Mouse (Mus musculus): ENCODE results near the gene C87499. TPM values are rescaled to one million over a fixed set of nuclear protein-coding genes. Genes with fewer than 3 reads are reported as not detected.

Gene C87499
- polyA plus RNA-seq, 1 experiment from 2014 or later = not detected

Other genes starting within 250 kb of the C87499 start
- gene Hacd4, start 195.5 kb downstream of the C87499 start, polyA plus RNA-seq (2016; fragmentation: Nextera tagmentation; extraction: Ambion mirVana) = 2.1 and 2.5 TPM in 2 replicates
- gene Ifnb1, start 111.6 kb downstream of the C87499 start, polyA plus RNA-seq (2016; fragmentation: Nextera tagmentation; extraction: Ambion mirVana) = not detected in 2 replicates
- not detected in 2 replicates for gene Ifna15, start 76.2 kb downstream of the C87499 start, polyA plus RNA-seq (2016; fragmentation: Nextera tagmentation; extraction: Ambion mirVana)
- not detected in 2 replicates for gene Ifna14, start 62.6 kb downstream of the C87499 start, polyA plus RNA-seq (2016; fragmentation: Nextera tagmentation; extraction: Ambion mirVana)
- gene Ifna9, start 42.0 kb downstream of the C87499 start, polyA plus RNA-seq (2016; fragmentation: Nextera tagmentation; extraction: Ambion mirVana) = not detected in 2 replicates
- not detected in 2 replicates for gene Ifna12, start 31.0 kb downstream of the C87499 start, polyA plus RNA-seq (2016; fragmentation: Nextera tagmentation; extraction: Ambion mirVana)
- 0.24 TPM in 1 of 2 replicates, not detected in the other for gene Ifna13, start 10.0 kb upstream of the C87499 start, polyA plus RNA-seq (2016; fragmentation: Nextera tagmentation; extraction: Ambion mirVana)
- not detected in 2 replicates for gene Ifna16, start 42.5 kb upstream of the C87499 start, polyA plus RNA-seq (2016; fragmentation: Nextera tagmentation; extraction: Ambion mirVana)
- not detected in 2 replicates for gene Ifna2, start 49.5 kb upstream of the C87499 start, polyA plus RNA-seq (2016; fragmentation: Nextera tagmentation; extraction: Ambion mirVana)
- gene Ifnab, start 56.9 kb upstream of the C87499 start, polyA plus RNA-seq (2016; fragmentation: Nextera tagmentation; extraction: Ambion mirVana) = not detected in 2 replicates
- 1.1 and 1.5 TPM in 2 replicates for gene Gm26566, start 87.4 kb upstream of the C87499 start, polyA plus RNA-seq (2016; fragmentation: Nextera tagmentation; extraction: Ambion mirVana)
- 82.7 and 106 TPM in 2 replicates for gene Klhl9, start 88.1 kb upstream of the C87499 start, polyA plus RNA-seq (2016; fragmentation: Nextera tagmentation; extraction: Ambion mirVana)
- gene Gm13271, start 120.5 kb upstream of the C87499 start, polyA plus RNA-seq (2016; fragmentation: Nextera tagmentation; extraction: Ambion mirVana) = 0.33 TPM in 1 of 2 replicates, not detected in the other
- gene Gm13283, start 125.7 kb upstream of the C87499 start, polyA plus RNA-seq (2016; fragmentation: Nextera tagmentation; extraction: Ambion mirVana) = 0.40 and 0.54 TPM in 2 replicates
- gene Gm13290, start 139.4 kb upstream of the C87499 start, polyA plus RNA-seq (2016; fragmentation: Nextera tagmentation; extraction: Ambion mirVana) = 0.74 and 0.94 TPM in 2 replicates
- gene Gm13289, start 142.5 kb upstream of the C87499 start, polyA plus RNA-seq (2016; fragmentation: Nextera tagmentation; extraction: Ambion mirVana) = not detected in 2 replicates
- gene Gm13272, start 145.4 kb upstream of the C87499 start, polyA plus RNA-seq (2016; fragmentation: Nextera tagmentation; extraction: Ambion mirVana) = not detected in 2 replicates
- 0.16 and 0.39 TPM in 2 replicates for gene Ifnz, start 147.7 kb upstream of the C87499 start, polyA plus RNA-seq (2016; fragmentation: Nextera tagmentation; extraction: Ambion mirVana)
- gene Gm13276, start 151.3 kb upstream of the C87499 start, polyA plus RNA-seq (2016; fragmentation: Nextera tagmentation; extraction: Ambion mirVana) = not detected in 2 replicates
- not detected in 2 replicates for gene Gm13277, start 154.2 kb upstream of the C87499 start, polyA plus RNA-seq (2016; fragmentation: Nextera tagmentation; extraction: Ambion mirVana)
- not detected in 2 replicates for gene Gm13278, start 157.1 kb upstream of the C87499 start, polyA plus RNA-seq (2016; fragmentation: Nextera tagmentation; extraction: Ambion mirVana)
- gene Gm13275, start 160.1 kb upstream of the C87499 start, polyA plus RNA-seq (2016; fragmentation: Nextera tagmentation; extraction: Ambion mirVana) = not detected in 2 replicates
- gene Gm13279, start 163.0 kb upstream of the C87499 start, polyA plus RNA-seq (2016; fragmentation: Nextera tagmentation; extraction: Ambion mirVana) = not detected in 2 replicates
- 0.28 and 0.48 TPM in 2 replicates for gene Gm13285, start 165.3 kb upstream of the C87499 start, polyA plus RNA-seq (2016; fragmentation: Nextera tagmentation; extraction: Ambion mirVana)
- not detected in 2 replicates for gene Gm13287, start 168.8 kb upstream of the C87499 start, polyA plus RNA-seq (2016; fragmentation: Nextera tagmentation; extraction: Ambion mirVana)
- gene Gm13288, start 171.1 kb upstream of the C87499 start, polyA plus RNA-seq (2016; fragmentation: Nextera tagmentation; extraction: Ambion mirVana) = 0.15 TPM in 1 of 2 replicates, not detected in the other
- gene Ifna7, start 181.8 kb upstream of the C87499 start, polyA plus RNA-seq (2016; fragmentation: Nextera tagmentation; extraction: Ambion mirVana) = not detected in 2 replicates
- not detected in 2 replicates for gene Ifna11, start 185.5 kb upstream of the C87499 start, polyA plus RNA-seq (2016; fragmentation: Nextera tagmentation; extraction: Ambion mirVana)
- not detected in 2 replicates for gene Ifna6, start 193.0 kb upstream of the C87499 start, polyA plus RNA-seq (2016; fragmentation: Nextera tagmentation; extraction: Ambion mirVana)
- not detected in 2 replicates for gene Ifna5, start 201.1 kb upstream of the C87499 start, polyA plus RNA-seq (2016; fragmentation: Nextera tagmentation; extraction: Ambion mirVana)
- gene Ifna4, start 207.4 kb upstream of the C87499 start, polyA plus RNA-seq (2016; fragmentation: Nextera tagmentation; extraction: Ambion mirVana) = not detected in 2 replicates
- not detected in 2 replicates for gene Ifna1, start 215.7 kb upstream of the C87499 start, polyA plus RNA-seq (2016; fragmentation: Nextera tagmentation; extraction: Ambion mirVana)
- not detected in 2 replicates for gene Ifne, start 245.8 kb upstream of the C87499 start, polyA plus RNA-seq (2016; fragmentation: Nextera tagmentation; extraction: Ambion mirVana)

Data from limb, embryonic 10.5 days (tissue).